Mouse (Mus musculus): ENCODE results near the gene Epha2. TPM values are rescaled to one million over a fixed set of nuclear protein-coding genes. Genes with fewer than 3 reads are reported as not detected.

Gene Epha2
- polyA plus RNA-seq, 1 experiment from 2014 or later = 4.7 TPM

- H3K4me2 ChIP-seq (replicated peaks) = no peak overlapping the region
- peaks cover 52% of the 10 kb centered on the region for H3K27me3 ChIP-seq
- H3K4me3 ChIP-seq (replicated peaks) = no peak overlapping the region
- peaks cover 25% of the 10 kb centered on the region; the same call in 1 of the 2 replicates for H3K4me1 ChIP-seq (replicated peaks)
- peak; percentile 38; the same call in 1 of the 2 replicates for ATAC-seq
- H3K27ac ChIP-seq = no peak overlapping the region
- H3K9ac ChIP-seq (replicated peaks) = no peak overlapping the region
- WGBS = 30% methylated on average over 11 of the region's 11 CpGs
- no peaks in the 10 kb centered on the region for H3K9me3 ChIP-seq
- H3K36me3 ChIP-seq = no peaks in the 10 kb centered on the region
Observed at GRCm38 (mm10) chr4:141362937-141363548, 62.0 kb downstream of the Epha2 start.

- H3K4me3 ChIP-seq (replicated peaks) = no peak overlapping the region
- H3K9me3 ChIP-seq = no peaks in the 10 kb centered on the region
- H3K9ac ChIP-seq (replicated peaks) = 0 out of 2 replicates have a peak overlapping the region, but pooled peaks have one; percentile 14
- peaks cover 58% of the 10 kb centered on the region for H3K27me3 ChIP-seq
- ATAC-seq = no peak
- H3K36me3 ChIP-seq = no peaks in the 10 kb centered on the region
- 51% methylated on average over 8 of the region's 8 CpGs for WGBS
- H3K27ac ChIP-seq = no peak overlapping the region
- H3K4me1 ChIP-seq (replicated peaks) = peaks cover 21% of the 10 kb centered on the region
- no peak overlapping the region for H3K4me2 ChIP-seq (replicated peaks)
Observed at GRCm38 (mm10) chr4:141365126-141365525, 64.1 kb downstream of the Epha2 start.

- Histone ChIP-seq H3K9me3 (no peaks in the 10 kb centered on the region), H3K36me3 (no peaks in the 10 kb centered on the region), H3K27me3 (peaks cover 58% of the 10 kb centered on the region), H3K9ac (replicated peaks) (no peak overlapping the region), H3K4me3 (replicated peaks) (no peak overlapping the region), H3K27ac (no peak overlapping the region), H3K4me2 (replicated peaks) (no peak overlapping the region), H3K4me1 (replicated peaks) (peaks cover 16% of the 10 kb centered on the region)
- ATAC-seq = no peak
- WGBS = 64% methylated on average over 7 of the region's 7 CpGs
Observed at GRCm38 (mm10) chr4:141365876-141366275, 64.8 kb downstream of the Epha2 start.

- Histone ChIP-seq H3K4me3 (replicated peaks) (peak within 1 kb of the TSS; percentile 59), H3K9me3 (no peaks in the 10 kb centered on the region), H3K4me1 (replicated peaks) (peaks cover 13% of the 10 kb centered on the region), H3K27ac (no peak within 1 kb of the TSS), H3K9ac (replicated peaks) (peak within 1 kb of the TSS; percentile 75), H3K4me2 (replicated peaks) (peak within 1 kb of the TSS; percentile 97), H3K36me3 (no peaks in the 10 kb centered on the region), H3K27me3 (peaks cover 53% of the 10 kb centered on the region)
- WGBS = under 1% methylated on average over 52 of the region's 71 CpGs
- ATAC-seq = peak; percentile 59
Observed at GRCm38 (mm10) chr4:141367997-141368791, 67.2 kb downstream of the Epha2 start, which contains the start of gene Fam131c. TSS of gene Fam131c (plus strand) at chr4:141368220.

- Histone ChIP-seq H3K9ac (replicated peaks) (no peak overlapping the region), H3K27ac (no peak overlapping the region), H3K27me3 (peaks cover 11% of the 10 kb centered on the region), H3K9me3 (no peaks in the 10 kb centered on the region), H3K4me1 (replicated peaks) (peaks cover 12% of the 10 kb centered on the region), H3K4me3 (replicated peaks) (no peak overlapping the region), H3K36me3 (no peaks in the 10 kb centered on the region), H3K4me2 (replicated peaks) (no peak overlapping the region)
- no peak for ATAC-seq
- WGBS = 94% methylated on average over 5 of the region's 5 CpGs
Observed at GRCm38 (mm10) chr4:141372426-141372825, 71.4 kb downstream of the Epha2 start.

Small RNA genes within 50 kb of the gene (microRNA-seq; reads per million reads assigned to microRNA genes)
- gene Gm25690 = not detected

Other genes starting within 250 kb of the Epha2 start
- gene Crocc, start 240.7 kb upstream of the Epha2 start, polyA plus RNA-seq (2015; fragmentation: Nextera tagmentation; extraction: Ambion mirVana) = 6.8 and 8.8 TPM in 2 replicates
- 47.2 and 52.3 TPM in 2 replicates for gene Necap2, start 222.9 kb upstream of the Epha2 start, polyA plus RNA-seq (2015; fragmentation: Nextera tagmentation; extraction: Ambion mirVana)
- gene Spata21, start 212.9 kb upstream of the Epha2 start, polyA plus RNA-seq (2015; fragmentation: Nextera tagmentation; extraction: Ambion mirVana) = 0.22 TPM in 1 of 2 replicates, not detected in the other
- 26.0 and 30.7 TPM in 2 replicates for gene Szrd1, start 161.5 kb upstream of the Epha2 start, polyA plus RNA-seq (2015; fragmentation: Nextera tagmentation; extraction: Ambion mirVana)
- 22.9 and 26.3 TPM in 2 replicates for gene Fbxo42, start 153.3 kb upstream of the Epha2 start, polyA plus RNA-seq (2015; fragmentation: Nextera tagmentation; extraction: Ambion mirVana)
- gene Rsg1, start 87.3 kb upstream of the Epha2 start, polyA plus RNA-seq (2015; fragmentation: Nextera tagmentation; extraction: Ambion mirVana) = 6.4 and 8.9 TPM in 2 replicates
- 0.93 and 0.98 TPM in 2 replicates for gene Arhgef19, start 61.7 kb upstream of the Epha2 start, polyA plus RNA-seq (2015; fragmentation: Nextera tagmentation; extraction: Ambion mirVana)
- gene Fam131c, start 67.0 kb downstream of the Epha2 start, polyA plus RNA-seq (2015; fragmentation: Nextera tagmentation; extraction: Ambion mirVana) = 7.8 and 10.1 TPM in 2 replicates
- gene Clcnka, start 97.5 kb downstream of the Epha2 start, polyA plus RNA-seq (2015; fragmentation: Nextera tagmentation; extraction: Ambion mirVana) = 0.09 TPM in 1 of 2 replicates, not detected in the other
- gene Clcnkb, start 114.8 kb downstream of the Epha2 start, polyA plus RNA-seq (2015; fragmentation: Nextera tagmentation; extraction: Ambion mirVana) = not detected in 2 replicates
- not detected in 2 replicates for gene Hspb7, start 119.5 kb downstream of the Epha2 start, polyA plus RNA-seq (2015; fragmentation: Nextera tagmentation; extraction: Ambion mirVana)
- not detected in 2 replicates for gene Srarp, start 134.9 kb downstream of the Epha2 start, polyA plus RNA-seq (2015; fragmentation: Nextera tagmentation; extraction: Ambion mirVana)
- gene Zbtb17, start 143.4 kb downstream of the Epha2 start, polyA plus RNA-seq (2015; fragmentation: Nextera tagmentation; extraction: Ambion mirVana) = 54.7 and 61.0 TPM in 2 replicates
- 18.3 and 20.5 TPM in 2 replicates for gene Spen, start 237.4 kb downstream of the Epha2 start, polyA plus RNA-seq (2015; fragmentation: Nextera tagmentation; extraction: Ambion mirVana)

Data from midbrain, embryonic 13.5 days (tissue).